Comparison of ENCODE assay signal across 8 mouse cellular contexts in genomic region chr14:26639251-26639650, GRCm38 (mm10). TPM values are rescaled to one million over a fixed set of nuclear protein-coding genes. Genes with fewer than 3 reads are reported as not detected.
DNase-seq lines count a peak whose midpoint lies in the region; ATAC-seq and TF ChIP-seq lines count a peak whose summit lies in the region.

No protein-coding gene starts in this region.

- H3K9me3 ChIP-seq in lung, embryonic 14.5 days (ENCODE audit: low read depth, low read length): no peaks in the 10 kb centered on the region
- no peaks in the 10 kb centered on the region for H3K9me3 ChIP-seq in hindbrain, embryonic 12.5 days (replicated peaks)
- H3K9me3 ChIP-seq in midbrain, embryonic 10.5 days (replicated peaks): no peaks in the 10 kb centered on the region

- peak overlapping the region; percentile 88 for H3K4me3 ChIP-seq in lung, embryonic 14.5 days (ENCODE audit: low read depth, low read length)
- peak overlapping the region; percentile 89 for H3K4me3 ChIP-seq in brown adipose tissue, adult 24 weeks (ENCODE audit: insufficient read depth, low read depth, low read length)
- peak overlapping the region; percentile 87 for H3K4me3 ChIP-seq in hindbrain, embryonic 12.5 days
- peak overlapping the region; percentile 94 for H3K4me3 ChIP-seq in midbrain, embryonic 10.5 days

- H3K36me3 ChIP-seq in lung, embryonic 14.5 days (ENCODE audit: insufficient read depth): 0 out of 2 replicates have a peak, but pooled peaks cover 3% of the 10 kb centered on the region
- H3K36me3 ChIP-seq in hindbrain, embryonic 12.5 days: no peaks in the 10 kb centered on the region
- peaks cover 4% of the 10 kb centered on the region; the same call in 1 of the 2 replicates for H3K36me3 ChIP-seq in midbrain, embryonic 10.5 days

- H3K27ac ChIP-seq in lung, embryonic 14.5 days (ENCODE audit: low read depth): peak overlapping the region; percentile 99
- H3K27ac ChIP-seq in brown adipose tissue, adult 24 weeks (replicated peaks; ENCODE audit: low read depth, low read length): peak overlapping the region; percentile 47; the same call in 1 of the 2 replicates
- H3K27ac ChIP-seq in hindbrain, embryonic 12.5 days: peak overlapping the region; percentile 13; the same call in 1 of the 2 replicates
- H3K27ac ChIP-seq in midbrain, embryonic 10.5 days (replicated peaks): peak overlapping the region; percentile 95

- H3K4me1 ChIP-seq in lung, embryonic 14.5 days (ENCODE audit: insufficient read depth): 0 out of 2 replicates have a peak, but pooled peaks cover 3% of the 10 kb centered on the region
- peaks cover 3% of the 10 kb centered on the region for H3K4me1 ChIP-seq in brown adipose tissue, adult 24 weeks (ENCODE audit: control insufficient read depth, insufficient read depth, insufficient read length, low read length)
- peaks cover 18% of the 10 kb centered on the region for H3K4me1 ChIP-seq in hindbrain, embryonic 12.5 days
- H3K4me1 ChIP-seq in midbrain, embryonic 10.5 days: peaks cover 22% of the 10 kb centered on the region

- peak overlapping the region; percentile 89 for H3K4me2 ChIP-seq in lung, embryonic 14.5 days
- peak overlapping the region; percentile 76 for H3K4me2 ChIP-seq in hindbrain, embryonic 12.5 days (replicated peaks)

- peak overlapping the region; percentile 97 for H3K9ac ChIP-seq in lung, embryonic 14.5 days
- H3K9ac ChIP-seq in hindbrain, embryonic 12.5 days: peak overlapping the region; percentile 94

- WGBS in lung, embryonic 14.5 days: 4% methylated on average over 11 of the region's 11 CpGs
- 3% methylated on average over 11 of the region's 11 CpGs for WGBS in hindbrain, embryonic 12.5 days
- 19% methylated on average over 11 of the region's 11 CpGs for WGBS in midbrain, embryonic 10.5 days

- no peaks in the 10 kb centered on the region for H3K27me3 ChIP-seq in lung, embryonic 14.5 days (ENCODE audit: insufficient read depth, low read length)
- H3K27me3 ChIP-seq in hindbrain, embryonic 12.5 days: no peaks in the 10 kb centered on the region
- no peaks in the 10 kb centered on the region for H3K27me3 ChIP-seq in midbrain, embryonic 10.5 days (ENCODE audit: low read depth, poor library complexity, severe bottlenecking)

- no peak for TF ChIP-seq CTCF in lung, embryonic 14.5 days (IDR thresholded peaks at IDR 0.05; ENCODE audit: low read depth)

- DNase-seq in lung, embryonic 14.5 days: peak; percentile 56
- DNase-seq in lung, postnatal 25 days (ENCODE audit: low spot score): no peak
- no peak for DNase-seq in midbrain, embryonic 10.5 days (ENCODE audit: low spot score)
- no peak for DNase-seq in frontal cortex, postnatal 36 days (ENCODE audit: low spot score in 2 of 2)
- DNase-seq in layer of hippocampus, adult 18-20 months (ENCODE audit: low spot score in 2 of 2): no peak
- no peak for DNase-seq in urinary bladder, postnatal 36 days (ENCODE audit: low spot score in 2 of 2)

- ATAC-seq in lung, embryonic 14.5 days (ENCODE audit: insufficient read depth): no peak
- no peak for ATAC-seq in hindbrain, embryonic 12.5 days (ENCODE audit: low FRiP score)

RNA-seq across cellular contexts. Expression of gene Arf4, which starts 1.4 kb away (rescaled TPM):
- 586 and 611 TPM in 2 replicates for polyA plus RNA-seq in lung, embryonic 14.5 days (2014; fragmentation: Nextera tagmentation; extraction: Ambion mirVana)
- 194 and 203 TPM in 2 replicates for polyA plus RNA-seq in brown adipose tissue, adult 24 weeks (2012; ENCODE audit: insufficient read depth, insufficient read length, missing spikeins)
- 556 and 628 TPM in 2 replicates for polyA plus RNA-seq in hindbrain, embryonic 12.5 days (2016; fragmentation: Nextera tagmentation; extraction: Ambion mirVana)
- polyA plus RNA-seq in midbrain, embryonic 10.5 days (2016; fragmentation: Nextera tagmentation; extraction: Ambion mirVana): 517 and 522 TPM in 2 replicates
- 100 to 1,000 TPM; 116 to 119 TPM for total RNA-seq in layer of hippocampus, adult 18-20 months (2021)

RNA-seq across cellular contexts. Expression of gene Pde12, which starts 30.4 kb away (rescaled TPM):
- polyA plus RNA-seq in lung, embryonic 14.5 days (2014; fragmentation: Nextera tagmentation; extraction: Ambion mirVana): 10.6 and 11.5 TPM in 2 replicates
- polyA plus RNA-seq in brown adipose tissue, adult 24 weeks (2012; ENCODE audit: insufficient read depth, insufficient read length, missing spikeins): 4.6 and 5.6 TPM in 2 replicates
- 12.3 and 12.4 TPM in 2 replicates for polyA plus RNA-seq in hindbrain, embryonic 12.5 days (2016; fragmentation: Nextera tagmentation; extraction: Ambion mirVana)
- 11.2 and 11.8 TPM in 2 replicates for polyA plus RNA-seq in midbrain, embryonic 10.5 days (2016; fragmentation: Nextera tagmentation; extraction: Ambion mirVana)
- total RNA-seq in layer of hippocampus, adult 18-20 months (2021): 1 to 10 TPM; 7.9 to 8.3 TPM

RNA-seq across cellular contexts. Expression of gene Dnah12, which starts 53.8 kb away (rescaled TPM):
- polyA plus RNA-seq in lung, embryonic 14.5 days (2014; fragmentation: Nextera tagmentation; extraction: Ambion mirVana): 0.11 and 0.15 TPM in 2 replicates
- polyA plus RNA-seq in brown adipose tissue, adult 24 weeks (2012; ENCODE audit: insufficient read depth, insufficient read length, missing spikeins): 0.08 TPM in 1 of 2 replicates, not detected in the other
- polyA plus RNA-seq in hindbrain, embryonic 12.5 days (2016; fragmentation: Nextera tagmentation; extraction: Ambion mirVana): 0.08 and 0.26 TPM in 2 replicates
- 0.06 TPM in 1 of 2 replicates, not detected in the other for polyA plus RNA-seq in midbrain, embryonic 10.5 days (2016; fragmentation: Nextera tagmentation; extraction: Ambion mirVana)
- total RNA-seq in layer of hippocampus, adult 18-20 months (2021): under 1 TPM; 0.20 to 0.92 TPM

Comparison
In these comparisons a context has a peak if more than half of its experiments do, and no peak if none do; other contexts are left out.
1. H3K27ac ChIP-seq: peak in every context shown above with its lines; median percentile 99 in lung, embryonic 14.5 days; 95 in midbrain, embryonic 10.5 days; 47 in brown adipose tissue, adult 24 weeks; 13 in hindbrain, embryonic 12.5 days.